Mouse (Mus musculus) ovary, postnatal 10 days (tissue): ENCODE measurements around the gene Rufy1.

Source experiments
- DNase-seq: peaks from one replicate; pipeline ENCODE4 v3.0.0; 2022; ENCODE audit warnings: low spot score

The Rufy1 gene

GRCm38 (mm10) chr11:50426056-50426455, 4.9 kb downstream of the Rufy1 start:
- DNase-seq, result no peak

GRCm38 (mm10) chr11:50421934-50422780, 8.8 kb downstream of the Rufy1 start:
- peak; percentile 10 for DNase-seq

GRCm38 (mm10) chr11:50421461-50421860, 9.5 kb downstream of the Rufy1 start:
- DNase-seq, result no peak

- DNase-seq, result no peak
These were observed 13.1 kb downstream of the Rufy1 start for GRCm38 (mm10) chr11:50417856-50418255.

- no peak for DNase-seq
These were observed 15.2 kb downstream of the Rufy1 start for GRCm38 (mm10) chr11:50415563-50416241.

GRCm38 (mm10) chr11:50407235-50407634, 23.7 kb downstream of the Rufy1 start:
- no peak for DNase-seq

- no peak for DNase-seq
These were observed 27.4 kb downstream of the Rufy1 start for GRCm38 (mm10) chr11:50403367-50404014.

- DNase-seq, result no peak
These were observed 28.4 kb downstream of the Rufy1 start for GRCm38 (mm10) chr11:50402481-50402880.

- no peak for DNase-seq
These were observed 32.1 kb downstream of the Rufy1 start for GRCm38 (mm10) chr11:50398803-50399202.

- no peak for DNase-seq
These were observed 33.6 kb downstream of the Rufy1 start for GRCm38 (mm10) chr11:50397316-50397715.

- no peak for DNase-seq
These were observed 34.1 kb downstream of the Rufy1 start for GRCm38 (mm10) chr11:50396766-50397307.

- DNase-seq, result no peak
These were observed 36.2 kb downstream of the Rufy1 start for GRCm38 (mm10) chr11:50394731-50395130.

- DNase-seq, result no peak
These were observed 37.6 kb downstream of the Rufy1 start for GRCm38 (mm10) chr11:50393306-50393705.

GRCm38 (mm10) chr11:50391272-50391960, 39.5 kb downstream of the Rufy1 start:
- no peak for DNase-seq

- DNase-seq, result no peak
These were observed 41.3 kb downstream of the Rufy1 start for GRCm38 (mm10) chr11:50389616-50390015.

GRCm38 (mm10) chr11:50389011-50389410, 41.9 kb downstream of the Rufy1 start:
- DNase-seq, result no peak

GRCm38 (mm10) chr11:50388217-50388929, 42.6 kb downstream of the Rufy1 start:
- DNase-seq, result no peak

GRCm38 (mm10) chr11:50387697-50388096, 43.2 kb downstream of the Rufy1 start:
- no peak for DNase-seq

- DNase-seq, result no peak
These were observed 43.7 kb downstream of the Rufy1 start for GRCm38 (mm10) chr11:50387167-50387679.

GRCm38 (mm10) chr11:50381311-50381710, 49.6 kb downstream of the Rufy1 start:
- no peak for DNase-seq
